Mouse (Mus musculus): Measurements from ENCODE around the gene Pisd. TPM values are rescaled to one million over a fixed set of nuclear protein-coding genes. Genes with fewer than 3 reads are reported as not detected.
"Not testable (repeated sequence)": the region's sequence is repeated elsewhere in the genome, so short reads cannot be mapped to it uniquely, and the experiment has no call there.

The Pisd gene
- polyA plus RNA-seq, 1 experiment from 2014 or later: 114 TPM

- Histone ChIP-seq H3K4me2 (ENCODE audit: low read depth, low read length) (no peak overlapping the region), H3K27me3 (replicated peaks; ENCODE audit: control insufficient read depth, insufficient read depth, low read length) (no peaks in the 10 kb centered on the region), H3K4me1 (ENCODE audit: control insufficient read depth, insufficient read depth, low read length) (peaks cover 9% of the 10 kb centered on the region), H3K36me3 (ENCODE audit: control insufficient read depth, insufficient read depth, low read length) (no peaks in the 10 kb centered on the region), H3K4me3 (ENCODE audit: low read length) (no peak overlapping the region), H3K9me3 (ENCODE audit: control insufficient read depth, low read length) (no peaks in the 10 kb centered on the region), H3K27ac (ENCODE audit: low read length) (no peak overlapping the region), H3K9ac (ENCODE audit: low read depth, low read length) (no peak overlapping the region)
- WGBS: 92% methylated on average over 5 of the region's 5 CpGs
- ATAC-seq: no peak
Observed at GRCm38 (mm10) chr5:32781596-32781995, 3.9 kb downstream of the Pisd start.

- H3K4me2 ChIP-seq (ENCODE audit: low read depth, low read length): no peak overlapping the region
- H3K4me1 ChIP-seq (ENCODE audit: control insufficient read depth, insufficient read depth, low read length): peaks cover 5% of the 10 kb centered on the region; the same call in 1 of the 2 replicates
- H3K9ac ChIP-seq (ENCODE audit: low read depth, low read length): no peak overlapping the region
- H3K27ac ChIP-seq (ENCODE audit: low read length): no peak overlapping the region
- H3K9me3 ChIP-seq (ENCODE audit: control insufficient read depth, low read length): no peaks in the 10 kb centered on the region
- no peaks in the 10 kb centered on the region for H3K27me3 ChIP-seq (replicated peaks; ENCODE audit: control insufficient read depth, insufficient read depth, low read length)
- H3K4me3 ChIP-seq (ENCODE audit: low read length): no peak overlapping the region
- WGBS: 91% methylated on average over 3 of the region's 3 CpGs
- no peak for ATAC-seq
- H3K36me3 ChIP-seq (ENCODE audit: control insufficient read depth, insufficient read depth, low read length): no peaks in the 10 kb centered on the region; the same call in none of the 2 replicates
Observed at GRCm38 (mm10) chr5:32778168-32778567, 7.3 kb downstream of the Pisd start.

- Histone ChIP-seq H3K27ac (ENCODE audit: low read length) (no peak overlapping the region), H3K9me3 (ENCODE audit: control insufficient read depth, low read length) (no peaks in the 10 kb centered on the region), H3K4me1 (ENCODE audit: control insufficient read depth, insufficient read depth, low read length) (peaks cover 4% of the 10 kb centered on the region; the same call in 1 of the 2 replicates), H3K9ac (ENCODE audit: low read depth, low read length) (no peak overlapping the region), H3K4me2 (ENCODE audit: low read depth, low read length) (no peak overlapping the region), H3K4me3 (ENCODE audit: low read length) (no peak overlapping the region), H3K36me3 (ENCODE audit: control insufficient read depth, insufficient read depth, low read length) (no peaks in the 10 kb centered on the region; the same call in none of the 2 replicates), H3K27me3 (replicated peaks; ENCODE audit: control insufficient read depth, insufficient read depth, low read length) (no peaks in the 10 kb centered on the region)
- 84% methylated on average over 2 of the region's 2 CpGs for WGBS
- ATAC-seq: no peak
Observed at GRCm38 (mm10) chr5:32772361-32772760, 13.1 kb downstream of the Pisd start.

- no peaks in the 10 kb centered on the region for H3K4me1 ChIP-seq (ENCODE audit: control insufficient read depth, insufficient read depth, low read length)
- H3K36me3 ChIP-seq (ENCODE audit: control insufficient read depth, insufficient read depth, low read length): no peaks in the 10 kb centered on the region; the same call in 1 of the 2 replicates
- H3K9ac ChIP-seq (ENCODE audit: low read depth, low read length): no peak overlapping the region
- H3K4me3 ChIP-seq (ENCODE audit: low read length): no peak overlapping the region
- H3K9me3 ChIP-seq (ENCODE audit: control insufficient read depth, low read length): no peaks in the 10 kb centered on the region
- H3K27ac ChIP-seq (ENCODE audit: low read length): no peak overlapping the region
- no peak overlapping the region for H3K4me2 ChIP-seq (ENCODE audit: low read depth, low read length)
- WGBS: 87% methylated on average over 4 of the region's 4 CpGs
- no peaks in the 10 kb centered on the region for H3K27me3 ChIP-seq (replicated peaks; ENCODE audit: control insufficient read depth, insufficient read depth, low read length)
- ATAC-seq: no peak
Observed at GRCm38 (mm10) chr5:32767636-32768373, 17.6 kb downstream of the Pisd start.

- Histone ChIP-seq H3K36me3 (ENCODE audit: control insufficient read depth, insufficient read depth, low read length) (no peaks in the 10 kb centered on the region; the same call in 1 of the 2 replicates), H3K9ac (ENCODE audit: low read depth, low read length) (no peak overlapping the region), H3K27ac (ENCODE audit: low read length) (no peak overlapping the region), H3K9me3 (ENCODE audit: control insufficient read depth, low read length) (no peaks in the 10 kb centered on the region), H3K4me1 (ENCODE audit: control insufficient read depth, insufficient read depth, low read length) (no peaks in the 10 kb centered on the region), H3K27me3 (replicated peaks; ENCODE audit: control insufficient read depth, insufficient read depth, low read length) (no peaks in the 10 kb centered on the region), H3K4me2 (ENCODE audit: low read depth, low read length) (no peak overlapping the region), H3K4me3 (ENCODE audit: low read length) (no peak overlapping the region)
- 41% methylated on average over 3 of the region's 3 CpGs for WGBS
- ATAC-seq: no peak
Observed at GRCm38 (mm10) chr5:32767004-32767403, 18.4 kb downstream of the Pisd start.

- Histone ChIP-seq H3K4me3 (ENCODE audit: low read length) (no peak overlapping the region), H3K9me3 (ENCODE audit: control insufficient read depth, low read length) (no peaks in the 10 kb centered on the region), H3K27ac (ENCODE audit: low read length) (peak overlapping the region; percentile 52; the same call in 1 of the 2 replicates), H3K4me1 (ENCODE audit: control insufficient read depth, insufficient read depth, low read length) (peaks cover 4% of the 10 kb centered on the region; the same call in 1 of the 2 replicates), H3K27me3 (replicated peaks; ENCODE audit: control insufficient read depth, insufficient read depth, low read length) (no peaks in the 10 kb centered on the region), H3K4me2 (ENCODE audit: low read depth, low read length) (no peak overlapping the region), H3K36me3 (ENCODE audit: control insufficient read depth, insufficient read depth, low read length) (no peaks in the 10 kb centered on the region; the same call in 1 of the 2 replicates), H3K9ac (ENCODE audit: low read depth, low read length) (no peak overlapping the region)
- 85% methylated on average over 5 of the region's 5 CpGs for WGBS
- ATAC-seq: peak; percentile 29
Observed at GRCm38 (mm10) chr5:32761566-32762140, 23.8 kb downstream of the Pisd start.

- H3K4me2 ChIP-seq (ENCODE audit: low read depth, low read length): no peak overlapping the region
- H3K27ac ChIP-seq (ENCODE audit: low read length): peak overlapping the region; percentile 52
Observed at GRCm38 (mm10) chr5:32760787-32761186, 24.7 kb downstream of the Pisd start.

GRCm38 (mm10) chr5:32760352-32760751 lies 25.1 kb downstream of the Pisd start:
- not testable (repeated sequence) for H3K9ac ChIP-seq (ENCODE audit: low read depth, low read length); H3K36me3 ChIP-seq (ENCODE audit: control insufficient read depth, insufficient read depth, low read length); H3K27ac ChIP-seq (ENCODE audit: low read length); H3K27me3 ChIP-seq (replicated peaks; ENCODE audit: control insufficient read depth, insufficient read depth, low read length); H3K4me1 ChIP-seq (ENCODE audit: control insufficient read depth, insufficient read depth, low read length); H3K4me2 ChIP-seq (ENCODE audit: low read depth, low read length); H3K4me3 ChIP-seq (ENCODE audit: low read length); H3K9me3 ChIP-seq (ENCODE audit: control insufficient read depth, low read length)
- ATAC-seq: peak; percentile 4; the same call in 1 of the 2 replicates
- WGBS: 96% methylated on average over 18 of the region's 18 CpGs

More at GRCm38 (mm10) chr5:32760787-32761186, 24.7 kb downstream of the Pisd start:
- Histone ChIP-seq H3K9me3 (ENCODE audit: control insufficient read depth, low read length) (no peaks in the 10 kb centered on the region), H3K9ac (ENCODE audit: low read depth, low read length) (no peak overlapping the region), H3K4me1 (ENCODE audit: control insufficient read depth, insufficient read depth, low read length) (peaks cover 4% of the 10 kb centered on the region; the same call in 1 of the 2 replicates), H3K27me3 (replicated peaks; ENCODE audit: control insufficient read depth, insufficient read depth, low read length) (no peaks in the 10 kb centered on the region), H3K36me3 (ENCODE audit: control insufficient read depth, insufficient read depth, low read length) (no peaks in the 10 kb centered on the region; the same call in 1 of the 2 replicates), H3K4me3 (ENCODE audit: low read length) (no peak overlapping the region)
- whole genome bisulfite sequencing: 59% methylated on average over 3 of the region's 3 CpGs
- peak; percentile 85 for ATAC-seq

- H3K4me1 ChIP-seq (ENCODE audit: control insufficient read depth, insufficient read depth, low read length): peaks cover 4% of the 10 kb centered on the region; the same call in 1 of the 2 replicates
- no peaks in the 10 kb centered on the region for H3K27me3 ChIP-seq (replicated peaks; ENCODE audit: control insufficient read depth, insufficient read depth, low read length)
- WGBS: 74% methylated on average over 2 of the region's 2 CpGs
- no peak overlapping the region for H3K4me3 ChIP-seq (ENCODE audit: low read length)
- ATAC-seq: no peak
- H3K27ac ChIP-seq (ENCODE audit: low read length): no peak overlapping the region
- no peaks in the 10 kb centered on the region; the same call in 1 of the 2 replicates for H3K36me3 ChIP-seq (ENCODE audit: control insufficient read depth, insufficient read depth, low read length)
- no peak overlapping the region for H3K4me2 ChIP-seq (ENCODE audit: low read depth, low read length)
- no peaks in the 10 kb centered on the region for H3K9me3 ChIP-seq (ENCODE audit: control insufficient read depth, low read length)
- H3K9ac ChIP-seq (ENCODE audit: low read depth, low read length): no peak overlapping the region
Observed at GRCm38 (mm10) chr5:32759662-32760061, 25.8 kb downstream of the Pisd start.
